Comparison of ENCODE assay signal across 8 mouse cellular contexts in the genomic region with DNA sequence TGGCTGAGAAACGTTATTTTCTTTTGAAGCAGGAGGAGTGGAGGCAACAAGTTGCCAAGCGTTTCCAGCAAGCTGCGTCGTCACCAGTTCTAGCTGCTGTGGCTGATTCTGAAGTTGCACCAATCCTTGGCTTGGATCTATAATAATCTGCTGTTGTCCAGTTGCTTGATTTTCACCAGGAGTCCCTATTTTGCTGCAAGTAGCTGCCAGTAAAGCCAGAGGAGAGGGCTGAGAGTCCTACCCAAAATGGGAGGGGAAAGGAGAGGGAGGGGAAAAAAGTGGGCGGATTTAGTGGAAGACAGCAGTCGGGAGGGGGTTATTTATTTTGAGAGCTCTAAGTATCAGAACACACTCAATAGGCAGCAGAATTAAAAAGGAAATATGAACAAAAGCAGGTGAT. TPM values are rescaled to one million over a fixed set of nuclear protein-coding genes. Genes with fewer than 3 reads are reported as not detected.
DNase-seq lines count a peak whose midpoint lies in the region; ATAC-seq and TF ChIP-seq lines count a peak whose summit lies in the region.

No protein-coding gene starts in this region.

- no peak for TF ChIP-seq CTCF in left cerebral cortex, adult 2 months (IDR thresholded peaks at IDR 0.05)

- intact Hi-C loops in left cerebral cortex, adult 2 months (cut with DNase I), result loop anchor here (5.0 kb wide), 1 partner anchor 157 kb away; no protein-coding TSS in a partner anchor
- intact Hi-C loops in left cerebral cortex, postnatal 10 days (cut with DNase I), result loop anchor here (10.0 kb wide), 2 partner anchors 155 to 555 kb away; no protein-coding TSS in a partner anchor

- peak overlapping the region; percentile 30 for H3K27ac ChIP-seq in left cerebral cortex, adult 2 months
- peak overlapping the region; percentile 98 for H3K27ac ChIP-seq in forebrain, embryonic 10.5 days
- H3K27ac ChIP-seq in hindbrain, embryonic 11.5 days (ENCODE audit: low read depth, low read length), result no peak overlapping the region
- no peak overlapping the region for H3K27ac ChIP-seq in limb, embryonic 14.5 days (replicated peaks; ENCODE audit: low read depth, low read length)
- no peak overlapping the region for H3K27ac ChIP-seq in midbrain, embryonic 16.5 days (ENCODE audit: low read length)

- H3K4me2 ChIP-seq in hindbrain, embryonic 11.5 days (replicated peaks; ENCODE audit: low read depth, low read length), result peak overlapping the region; percentile 23
- H3K4me2 ChIP-seq in limb, embryonic 14.5 days (replicated peaks; ENCODE audit: low read depth, low read length, severe bottlenecking), result peak overlapping the region; percentile 42
- H3K4me2 ChIP-seq in midbrain, embryonic 16.5 days (ENCODE audit: low read length), result peak overlapping the region; percentile 53

- H3K4me1 ChIP-seq in forebrain, embryonic 10.5 days, result peaks cover 55% of the 10 kb centered on the region
- peaks cover 3% of the 10 kb centered on the region; the same call in 1 of the 2 replicates for H3K4me1 ChIP-seq in hindbrain, embryonic 11.5 days (replicated peaks; ENCODE audit: control insufficient read depth, insufficient read depth, low read length)
- H3K4me1 ChIP-seq in limb, embryonic 14.5 days (ENCODE audit: control insufficient read depth, insufficient read depth, low read length), result peaks cover 24% of the 10 kb centered on the region
- peaks cover 36% of the 10 kb centered on the region for H3K4me1 ChIP-seq in midbrain, embryonic 16.5 days (ENCODE audit: control insufficient read depth, insufficient read depth, low read length)

- peaks cover 23% of the 10 kb centered on the region for H3K36me3 ChIP-seq in forebrain, embryonic 10.5 days (replicated peaks)
- H3K36me3 ChIP-seq in hindbrain, embryonic 11.5 days (ENCODE audit: control insufficient read depth, insufficient read depth, low read length), result no peaks in the 10 kb centered on the region
- H3K36me3 ChIP-seq in limb, embryonic 14.5 days (ENCODE audit: control insufficient read depth, insufficient read depth, low read length), result no peaks in the 10 kb centered on the region; the same call in 1 of the 2 replicates
- H3K36me3 ChIP-seq in midbrain, embryonic 16.5 days (ENCODE audit: control insufficient read depth, insufficient read depth, low read length), result no peaks in the 10 kb centered on the region

- DNase-seq in left cerebral cortex, adult 2 months (ENCODE audit: extremely low spot score in 1 of 2, low spot score in 2 of 2), result no peak
- DNase-seq in left cerebral cortex, postnatal 10 days (ENCODE audit: extremely low spot score in 1 of 2, low spot score in 2 of 2), result no peak
- DNase-seq in adrenal gland, postnatal 36 days, result peak; percentile 51 to 69
- DNase-seq in forebrain, embryonic 10.5 days (ENCODE audit: extremely low spot score, low spot score), result no peak
- peak; percentile 30 for DNase-seq in hindbrain, embryonic 11.5 days (ENCODE audit: low spot score)
- DNase-seq in limb, embryonic 14.5 days (ENCODE audit: low spot score), result peak; percentile 30
- DNase-seq in frontal cortex, postnatal 25 days (ENCODE audit: low spot score in 2 of 2), result no peak

- peak overlapping the region; percentile 99 for H3K4me3 ChIP-seq in left cerebral cortex, adult 2 months
- H3K4me3 ChIP-seq in forebrain, embryonic 10.5 days, result peak overlapping the region; percentile 84
- H3K4me3 ChIP-seq in hindbrain, embryonic 11.5 days (ENCODE audit: low read depth, low read length), result peak overlapping the region; percentile 87; the same call in 1 of the 2 replicates
- H3K4me3 ChIP-seq in limb, embryonic 14.5 days (replicated peaks; ENCODE audit: low read length), result peak overlapping the region; percentile 69; the same call in 1 of the 2 replicates
- H3K4me3 ChIP-seq in midbrain, embryonic 16.5 days (ENCODE audit: low read depth, low read length), result peak overlapping the region; percentile 15

- ATAC-seq in hindbrain, embryonic 11.5 days (ENCODE audit: low FRiP score), result no peak
- ATAC-seq in limb, embryonic 14.5 days (ENCODE audit: low FRiP score, low read depth), result no peak
- no peak for ATAC-seq in midbrain, embryonic 16.5 days

- WGBS in forebrain, embryonic 10.5 days, result 39% methylated on average over 6 of the region's 6 CpGs
- 36% methylated on average over 6 of the region's 6 CpGs for WGBS in hindbrain, embryonic 11.5 days
- 26% methylated on average over 6 of the region's 6 CpGs for WGBS in limb, embryonic 14.5 days
- 20% methylated on average over 6 of the region's 6 CpGs for WGBS in midbrain, embryonic 16.5 days

- no peak for TF ChIP-seq POLR2A in limb, embryonic 14.5 days (IDR thresholded peaks at IDR 0.05; ENCODE audit: borderline replicate concordance, extremely low read depth, insufficient read depth, insufficient read length)

- H3K27me3 ChIP-seq in forebrain, embryonic 10.5 days (ENCODE audit: poor library complexity, severe bottlenecking), result no peaks in the 10 kb centered on the region
- H3K27me3 ChIP-seq in hindbrain, embryonic 11.5 days (ENCODE audit: control insufficient read depth, insufficient read depth, low read length), result no peaks in the 10 kb centered on the region
- no peaks in the 10 kb centered on the region for H3K27me3 ChIP-seq in limb, embryonic 14.5 days (ENCODE audit: control insufficient read depth, insufficient read depth, low read length)
- H3K27me3 ChIP-seq in midbrain, embryonic 16.5 days (ENCODE audit: control insufficient read depth, insufficient read depth, low read depth, low read length), result no peaks in the 10 kb centered on the region

- no peak overlapping the region for H3K9ac ChIP-seq in hindbrain, embryonic 11.5 days (ENCODE audit: low read depth, low read length)
- H3K9ac ChIP-seq in limb, embryonic 14.5 days (ENCODE audit: low read depth, low read length, severe bottlenecking), result no peak overlapping the region
- 0 out of 2 replicates have a peak overlapping the region, but pooled peaks have one; percentile 25 for H3K9ac ChIP-seq in midbrain, embryonic 16.5 days (ENCODE audit: low read depth, low read length)

- H3K9me3 ChIP-seq in forebrain, embryonic 10.5 days, result no peaks in the 10 kb centered on the region
- no peaks in the 10 kb centered on the region for H3K9me3 ChIP-seq in hindbrain, embryonic 11.5 days (ENCODE audit: control insufficient read depth, low read length)
- no peaks in the 10 kb centered on the region for H3K9me3 ChIP-seq in limb, embryonic 14.5 days (ENCODE audit: control insufficient read depth, low read length)
- no peaks in the 10 kb centered on the region for H3K9me3 ChIP-seq in midbrain, embryonic 16.5 days (replicated peaks; ENCODE audit: control insufficient read depth, low read length, poor library complexity, severe bottlenecking)

RNA-seq across cellular contexts. Expression of a gene that starts 1.3 kb away (rescaled TPM):
- 10 to 100 TPM; 27.6 to 29.6 TPM for total RNA-seq in left cerebral cortex, adult 2 months (2021)
- 10 to 100 TPM; 29.0 to 29.4 TPM for total RNA-seq in left cerebral cortex, postnatal 10 days (2021)
- 1 to 10 TPM; 6.1 to 8.6 TPM for total RNA-seq in adrenal gland, postnatal 36 days (2021)
- 13.2 and 13.9 TPM in 2 replicates for polyA plus RNA-seq in forebrain, embryonic 10.5 days (2016; fragmentation: Nextera tagmentation; extraction: Ambion mirVana)
- 16.8 and 21.3 TPM in 2 replicates for polyA plus RNA-seq in hindbrain, embryonic 11.5 days (2014; fragmentation: Nextera tagmentation; extraction: Ambion mirVana)
- polyA plus RNA-seq in limb, embryonic 14.5 days (2012; rRNA removed), result 5.9 and 7.0 TPM in 2 replicates
- polyA plus RNA-seq in limb, embryonic 14.5 days (2014; fragmentation: Nextera tagmentation; extraction: Ambion mirVana), result 8.0 and 10.1 TPM in 2 replicates
- polyA plus RNA-seq in midbrain, embryonic 16.5 days (2015; fragmentation: Nextera tagmentation; extraction: Ambion mirVana), result 22.6 and 26.7 TPM in 2 replicates

Comparison
In these comparisons a context has a peak if more than half of its experiments do, and no peak if none do; other contexts are left out.
1. DNase-seq: peak in adrenal gland, postnatal 36 days (2 of 2), hindbrain, embryonic 11.5 days (single experiment) and limb, embryonic 14.5 days (single experiment); none in left cerebral cortex, adult 2 months (0 of 2), left cerebral cortex, postnatal 10 days (0 of 2), forebrain, embryonic 10.5 days (single experiment) and frontal cortex, postnatal 25 days (0 of 2).
2. H3K27ac ChIP-seq: peak in left cerebral cortex, adult 2 months (single experiment) and forebrain, embryonic 10.5 days (single experiment); none in hindbrain, embryonic 11.5 days (single experiment), limb, embryonic 14.5 days (single experiment) and midbrain, embryonic 16.5 days (single experiment).
3. H3K4me3 ChIP-seq: peak in every context shown above with its lines; median percentile 99 in left cerebral cortex, adult 2 months; 87 in hindbrain, embryonic 11.5 days; 84 in forebrain, embryonic 10.5 days; 69 in limb, embryonic 14.5 days; 15 in midbrain, embryonic 16.5 days.
4. Peak in every context shown above with its lines, with median percentiles within 50 percentile points of each other: H3K4me2 ChIP-seq.